ENCODE assay signal across 21 mouse cellular contexts in the genomic region with DNA sequence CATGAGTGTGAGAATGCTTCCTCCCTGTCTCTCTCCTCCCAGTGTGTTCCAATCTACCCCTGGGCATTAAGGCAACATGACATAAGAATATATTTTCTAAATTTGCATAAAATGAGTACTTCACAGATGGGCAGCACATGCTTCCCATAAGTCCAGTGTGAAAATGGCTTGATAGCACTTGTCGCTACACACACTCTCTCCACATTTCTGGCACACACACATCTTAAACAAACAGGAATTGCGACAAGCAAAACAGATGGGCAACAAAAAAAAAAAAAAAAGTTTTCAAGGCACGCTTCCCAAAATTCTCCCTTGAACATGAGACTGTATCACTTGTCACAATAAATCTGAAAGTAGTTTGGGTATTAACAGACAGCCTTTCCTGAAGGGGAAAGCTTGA.
DNase-seq lines count a peak whose midpoint lies in the region; ATAC-seq lines count a peak whose summit lies in the region.
"Had no signal": no experiment of that assay in that cellular context is flagged by ENCODE, and none has a peak within 500 bp of the region (broad histone marks: within the 10 kb centered on the region; RNA-seq: fewer than 3 reads in every experiment).

No protein-coding gene starts in this region.

- WGBS in forebrain, embryonic 15.5 days, result 67% methylated on average over 3 of the region's 3 CpGs
- 91% methylated on average over 3 of the region's 3 CpGs for WGBS in forebrain, embryonic 11.5 days

- peaks cover 24% of the 10 kb centered on the region for H3K4me1 ChIP-seq in forebrain, embryonic 15.5 days
- H3K4me1 ChIP-seq in forebrain, embryonic 11.5 days (replicated peaks; ENCODE audit: control insufficient read depth, insufficient read depth, low read length), result no peaks in the 10 kb centered on the region
- H3K4me1 ChIP-seq: embryonic facial prominence, embryonic 15.5 days; heart, embryonic 13.5 days had no signal

- no peaks in the 10 kb centered on the region for H3K27me3 ChIP-seq in forebrain, embryonic 15.5 days
- no peaks in the 10 kb centered on the region for H3K27me3 ChIP-seq in forebrain, embryonic 11.5 days (ENCODE audit: control insufficient read depth, insufficient read depth, low read length)
- H3K27me3 ChIP-seq: embryonic facial prominence, embryonic 15.5 days; heart, embryonic 13.5 days had no signal

- H3K36me3 ChIP-seq in forebrain, embryonic 15.5 days, result no peaks in the 10 kb centered on the region
- no peaks in the 10 kb centered on the region for H3K36me3 ChIP-seq in forebrain, embryonic 11.5 days (ENCODE audit: control insufficient read depth, insufficient read depth, low read length)
- H3K36me3 ChIP-seq: embryonic facial prominence, embryonic 15.5 days; heart, embryonic 13.5 days had no signal

- no peak overlapping the region for H3K4me3 ChIP-seq in forebrain, embryonic 15.5 days
- H3K4me3 ChIP-seq in forebrain, embryonic 11.5 days (ENCODE audit: low read depth, low read length), result no peak overlapping the region
- H3K4me3 ChIP-seq: embryonic facial prominence, embryonic 15.5 days; erythroblast, embryonic 14.5 days; heart, embryonic 13.5 days had no signal

- peak overlapping the region; percentile 37; the same call in 1 of the 2 replicates for H3K27ac ChIP-seq in forebrain, embryonic 15.5 days (replicated peaks)
- no peak overlapping the region for H3K27ac ChIP-seq in forebrain, embryonic 11.5 days (ENCODE audit: low read depth, low read length)
- H3K27ac ChIP-seq: embryonic facial prominence, embryonic 15.5 days; heart, embryonic 13.5 days had no signal

- DNase-seq in forebrain, embryonic 11.5 days (ENCODE audit: low spot score), result no peak
- DNase-seq in left cerebral cortex, postnatal 14 days (ENCODE audit: low spot score in 2 of 2), result peak; percentile 5 to 6
- no peak for DNase-seq in left cerebral cortex, adult 11 months (ENCODE audit: low spot score)
- DNase-seq in brain, embryonic 18.5 days (ENCODE audit: low read depth, low spot score), result peak; percentile 73
- no peak for DNase-seq in frontal cortex, postnatal 25 days (ENCODE audit: low spot score in 2 of 2)
- DNase-seq in adrenal gland, adult 18-20 months (ENCODE audit: low spot score in 2 of 2), result no peak
- DNase-seq: adrenal gland, adult 8-10 months; adrenal gland, postnatal 36 days; cerebellum, adult 18-20 months; cerebellum, adult 9-11 months; cerebellum, postnatal 36 days; gastrocnemius, postnatal 36 days; heart, adult 11 months; heart, postnatal 36 days had no signal

- H3K9ac ChIP-seq in forebrain, embryonic 15.5 days (replicated peaks), result no peak overlapping the region
- no peak overlapping the region for H3K9ac ChIP-seq in forebrain, embryonic 11.5 days (ENCODE audit: low read length)
- H3K9ac ChIP-seq: embryonic facial prominence, embryonic 15.5 days; heart, embryonic 13.5 days had no signal

- peak; percentile 87 for ATAC-seq in forebrain, embryonic 15.5 days (replicated peaks)
- ATAC-seq in forebrain, embryonic 11.5 days (replicated peaks; ENCODE audit: low FRiP score), result no peak
- ATAC-seq: hindbrain, embryonic 16.5 days; inflammation-experienced regulatory T-cells, adult 6 months; intestine, postnatal 0 days had no signal

- no peaks in the 10 kb centered on the region for H3K9me3 ChIP-seq in forebrain, embryonic 15.5 days
- no peaks in the 10 kb centered on the region for H3K9me3 ChIP-seq in forebrain, embryonic 11.5 days (ENCODE audit: control insufficient read depth, low read length)
- H3K9me3 ChIP-seq: embryonic facial prominence, embryonic 15.5 days; heart, embryonic 13.5 days had no signal

- intact Hi-C loops in left cerebral cortex, postnatal 14 days (cut with DNase I), result no loop called here

- no peak overlapping the region for H3K4me2 ChIP-seq in forebrain, embryonic 15.5 days (replicated peaks)
- no peak overlapping the region for H3K4me2 ChIP-seq in forebrain, embryonic 11.5 days (ENCODE audit: low read depth, low read length, severe bottlenecking)
- H3K4me2 ChIP-seq: embryonic facial prominence, embryonic 15.5 days; heart, embryonic 13.5 days had no signal

Comparison
In these comparisons a context has a peak if more than half of its experiments do, and no peak if none do; other contexts are left out.
1. DNase-seq: peak in left cerebral cortex, postnatal 14 days (2 of 2) and brain, embryonic 18.5 days (single experiment); none in forebrain, embryonic 11.5 days (single experiment), left cerebral cortex, adult 11 months (single experiment), frontal cortex, postnatal 25 days (0 of 2) and adrenal gland, adult 18-20 months (0 of 2).